Mouse (Mus musculus): ENCODE results near the gene Bmp2.

DNA sequence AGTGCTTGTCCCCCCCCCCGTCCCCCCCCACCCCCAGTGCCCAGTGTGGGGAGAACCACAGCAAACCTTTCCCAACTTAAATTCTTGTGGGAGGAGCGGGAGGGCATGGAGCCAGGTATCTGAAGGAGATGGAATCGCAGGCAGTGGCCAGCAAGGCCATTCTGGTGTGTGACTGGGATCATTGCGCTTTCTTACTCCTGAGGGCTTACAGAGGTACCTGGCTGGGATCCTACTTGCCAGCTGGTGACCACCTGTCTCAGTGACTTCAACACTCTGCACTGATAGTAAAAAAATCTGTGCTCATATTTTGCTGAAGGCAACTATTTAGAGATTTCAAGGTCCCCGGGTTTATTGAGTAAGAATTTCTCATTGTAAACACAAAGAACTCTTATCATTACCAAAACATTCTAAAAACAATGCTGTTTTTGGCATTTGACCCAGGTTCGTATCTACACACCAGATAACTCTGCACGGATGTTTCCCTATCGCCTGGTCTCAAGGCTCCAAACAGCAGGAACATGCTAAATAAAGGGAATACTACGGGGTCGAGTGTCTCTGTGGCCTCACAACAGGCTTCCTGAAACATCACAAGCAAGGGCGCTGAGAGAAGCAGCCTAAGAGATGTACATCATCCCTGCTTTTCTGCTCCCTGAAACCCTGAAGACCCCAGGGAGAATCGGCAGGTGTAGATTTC lies 39.8 kb downstream of the Bmp2 start:
- TF ChIP-seq CTCF (IDR thresholded peaks at IDR 0.05; ENCODE audit: low read depth, low read length) (no peak), POLR2A (IDR thresholded peaks at IDR 0.05; ENCODE audit: borderline replicate concordance, low read depth, low read length) (no peak)

All from bone marrow macrophage, adult 2 months (primary cell).